Mouse (Mus musculus) embryonic fibroblast, embryonic 13.5 days (primary cell): Measurements from ENCODE around the gene Serpinb11.

Experiments
- CTCF ChIP-seq: IDR thresholded peaks from 2 replicates; pipeline ENCODE4 v1.5.1; 2011; ENCODE audit warnings: mild to moderate bottlenecking, control low read depth, low read length, moderate library complexity, borderline replicate concordance; ENCODE audit not compliant: insufficient read depth
- POLR2A ChIP-seq: IDR thresholded peaks from 2 replicates; pipeline ENCODE4 v1.6.1; 2011; ENCODE audit warnings: low read depth, mild to moderate bottlenecking, control low read depth, low read length, moderate library complexity

GRCm38 (mm10) chr1:107384532-107384931 lies 23.5 kb downstream of the Serpinb11 start:
- TF ChIP-seq CTCF (no peak), POLR2A (no peak)
